Mouse (Mus musculus) MEL (cell line): ENCODE measurements around the gene Chst15. TPM values are rescaled to one million over a fixed set of nuclear protein-coding genes. Genes with fewer than 3 reads are reported as not detected.

Experiments used
- DNase-seq: peaks from one replicate; pipeline ENCODE4 v3.0.0; 2011; ENCODE audit warnings: low read depth, low spot score
- H3K27ac ChIP-seq: 2 replicates; pipeline ENCODE4 v1.5.1; 2012; ENCODE audit warnings: low read depth, mild to moderate bottlenecking, control low read depth, low read length, moderate library complexity; ENCODE audit not compliant: control insufficient read depth
- H3K27me3 ChIP-seq, 2 experiments: fragments of 150-350 bp in 1 of 2; sonication (generic) in 1 of 2; 2 replicates each; pipeline ENCODE4 v1.6.1; 2012; ENCODE audit warnings: low read length in 2 of 2, mild to moderate bottlenecking in 2 of 2, improper control_type of control experiment in 1 of 2, moderate library complexity in 1 of 2; ENCODE audit not compliant: insufficient read depth in 2 of 2, control insufficient read depth in 1 of 2
- H3K36me3 ChIP-seq, 2 experiments: 2 replicates each; pipeline ENCODE4 v1.6.1; 2012 to 2014; ENCODE audit warnings: low read length in 2 of 2, improper control_type of control experiment in 1 of 2, inconsistent platforms in 1 of 2, mild to moderate bottlenecking in 1 of 2; ENCODE audit not compliant: insufficient read depth in 2 of 2, control insufficient read depth in 1 of 2
- H3K4me1 ChIP-seq, 2 experiments: fragments of 150-350 bp in 1 of 2; sonication (generic) in 1 of 2; 2 replicates each; pipeline ENCODE4 v1.6.1; 2012; ENCODE audit warnings: low read length in 2 of 2, improper control_type of control experiment in 1 of 2, mild to moderate bottlenecking in 1 of 2; ENCODE audit not compliant: insufficient read depth in 2 of 2, control insufficient read depth in 1 of 2
- H3K4me3 ChIP-seq, 2 experiments: fragments of 150-350 bp in 1 of 2; sonication (generic) in 1 of 2; 2 replicates each; pipeline ENCODE4 v1.5.1; 2012; ENCODE audit warnings: low read depth in 2 of 2, low read length in 2 of 2, mild to moderate bottlenecking in 2 of 2, moderate library complexity in 2 of 2, control low read depth in 1 of 2, improper control_type of control experiment in 1 of 2; ENCODE audit not compliant: control insufficient read depth in 1 of 2, insufficient read depth in 1 of 2
- H3K79me2 ChIP-seq: 2 replicates; pipeline ENCODE4 v1.6.1; 2012; ENCODE audit warnings: mild to moderate bottlenecking, low read length, moderate library complexity; ENCODE audit not compliant: control insufficient read depth, poor library complexity, insufficient read depth
- H3K9ac ChIP-seq: 2 replicates; pipeline ENCODE4 v1.6.1; 2012; ENCODE audit warnings: low read depth, mild to moderate bottlenecking, control low read depth, low read length, moderate library complexity; ENCODE audit not compliant: control insufficient read depth, poor library complexity, severe bottlenecking
- H3K9me3 ChIP-seq: fragments of 150-350 bp; sonication (generic); replicated peaks from 2 replicates; pipeline ENCODE4 v1.6.1; 2012; ENCODE audit warnings: mild to moderate bottlenecking, low read length, improper control_type of control experiment, moderate library complexity; ENCODE audit not compliant: insufficient read depth
- BHLHE40 ChIP-seq: IDR thresholded peaks from 2 replicates; pipeline ENCODE4 v1.6.1; 2012; ENCODE audit warnings: low read depth, mild to moderate bottlenecking, inconsistent platforms, low read length, improper control_type of control experiment, borderline replicate concordance
- CHD1 ChIP-seq: IDR thresholded peaks from 2 replicates; pipeline ENCODE4 v1.6.1; 2012; ENCODE audit warnings: low read depth, mild to moderate bottlenecking, inconsistent platforms, low read length, improper control_type of control experiment
- E2F4 ChIP-seq: IDR thresholded peaks from 2 replicates; pipeline ENCODE4 v1.6.1; 2011; ENCODE audit warnings: low read depth, low read length, improper control_type of control experiment, borderline replicate concordance
- ELF1 ChIP-seq: IDR thresholded peaks from 2 replicates; pipeline ENCODE4 v1.6.1; 2014; ENCODE audit warnings: low read depth, mild to moderate bottlenecking, inconsistent platforms, low read length, improper control_type of control experiment, moderate library complexity
- EP300 ChIP-seq, 2 experiments: IDR thresholded peaks; 2 replicates each; pipeline ENCODE4 v1.6.1; 2011; ENCODE audit warnings: improper control_type of control experiment in 2 of 2, low read length in 2 of 2, low read depth in 1 of 2, mild to moderate bottlenecking in 1 of 2
- GABPA ChIP-seq: IDR thresholded peaks from 2 replicates; pipeline ENCODE4 v1.6.1; 2012; ENCODE audit warnings: low read depth, mild to moderate bottlenecking, inconsistent platforms, low read length, improper control_type of control experiment, moderate library complexity
- JUND ChIP-seq: IDR thresholded peaks from 2 replicates; pipeline ENCODE4 v1.6.1; 2011; ENCODE audit warnings: low read depth, mild to moderate bottlenecking, improper control_type of control experiment, low read length
- KAT2A ChIP-seq: conservative IDR thresholded peaks from 2 replicates; pipeline ENCODE4 v1.6.1; 2012; ENCODE audit warnings: low read depth, low read length, improper control_type of control experiment, inconsistent platforms
- MAX ChIP-seq: IDR thresholded peaks from 2 replicates; pipeline ENCODE4 v1.6.1; 2011; ENCODE audit warnings: low read length, improper control_type of control experiment
- MAZ ChIP-seq: IDR thresholded peaks from 2 replicates; pipeline ENCODE4 v1.6.1; 2012; ENCODE audit warnings: low read depth, mild to moderate bottlenecking, inconsistent platforms, low read length, improper control_type of control experiment
- MXI1 ChIP-seq: IDR thresholded peaks from 2 replicates; pipeline ENCODE4 v1.6.1; 2011; ENCODE audit warnings: mild to moderate bottlenecking, low read depth, low read length, improper control_type of control experiment
- SMC3 ChIP-seq: IDR thresholded peaks from 2 replicates; pipeline ENCODE4 v1.6.1; 2011; ENCODE audit warnings: low read depth, low read length, improper control_type of control experiment
- TAL1 ChIP-seq: IDR thresholded peaks from 2 replicates; pipeline ENCODE4 v1.6.1; 2012; ENCODE audit warnings: mild to moderate bottlenecking, inconsistent platforms, low read length, moderate library complexity, mixed read lengths
- TBP ChIP-seq: IDR thresholded peaks from 2 replicates; pipeline ENCODE4 v1.8.0; 2011; ENCODE audit warnings: low read depth, low read length, improper control_type of control experiment
- TCF12 ChIP-seq: IDR thresholded peaks from 2 replicates; pipeline ENCODE4 v1.6.1; 2014; ENCODE audit warnings: low read depth, mild to moderate bottlenecking, inconsistent platforms, low read length, improper control_type of control experiment, moderate library complexity
- ZNF384 ChIP-seq: IDR thresholded peaks from 2 replicates; pipeline ENCODE4 v1.6.1; 2012; ENCODE audit warnings: low read depth, mild to moderate bottlenecking, inconsistent platforms, low read length, improper control_type of control experiment
- polyA plus RNA-seq, 2 experiments: library from polyadenylated mRNA; stranded (reverse) in 1 of 2; unstranded in 1 of 2; fragments of >175 nt in 1 of 2; fragments of >200 nt in 1 of 2; gene quantifications; 2 replicates each; pipeline versions ENCODE4 v1.2.1 to v1.2.4; 2012; ENCODE audit warnings: low replicate concordance in 2 of 2, low read depth in 1 of 2; ENCODE audit not compliant: insufficient read length in 2 of 2, insufficient read depth in 1 of 2, missing spikeins in 1 of 2
- total RNA-seq: library from RNA; depleted of rRNA; stranded (reverse); fragments of 300-350 nt; gene quantifications from 2 replicates; pipeline ENCODE4 v1.2.3, GENCODE M21; 2012

The Chst15 gene
- total and polyA plus RNA-seq, 3 experiments = 14.9 to 18.1 TPM; not detected in 1

GRCm38 (mm10) chr7:132234250-132234649 lies 82.8 kb downstream of the Chst15 start:
- H3K27me3 ChIP-seq = no peaks in the 10 kb centered on the region
- no peaks in the 10 kb centered on the region for H3K79me2 ChIP-seq
- H3K4me3 ChIP-seq = no peak overlapping the region
- no peak overlapping the region for H3K27ac ChIP-seq
- no peak for DNase-seq
- TF ChIP-seq ZNF384 (no peak), TBP (no peak), JUND (no peak), CHD1 (no peak), MAZ (no peak), TAL1 (no peak), E2F4 (no peak), KAT2A (no peak), MXI1 (no peak), BHLHE40 (no peak), MAX (no peak), ELF1 (no peak), SMC3 (no peak)
- H3K4me1 ChIP-seq = peaks cover 4 to 15% of the 10 kb centered on the region in 2 experiments; a peak in 3 of 4 replicates
- H3K36me3 ChIP-seq = peaks cover 2% of the 10 kb centered on the region in 2 experiments; a peak in 3 of 4 replicates
- no peak overlapping the region for H3K9ac ChIP-seq
- no peaks in the 10 kb centered on the region for H3K9me3 ChIP-seq

- H3K4me3 ChIP-seq = no peak overlapping the region
- H3K9ac ChIP-seq = no peak overlapping the region
- TF ChIP-seq TBP = no peak
- no peak for DNase-seq
- no peaks in the 10 kb centered on the region for H3K27me3 ChIP-seq
- H3K4me1 ChIP-seq = peaks cover 4 to 15% of the 10 kb centered on the region in 2 experiments; a peak in 3 of 4 replicates
- no peaks in the 10 kb centered on the region for H3K79me2 ChIP-seq
- H3K36me3 ChIP-seq = peaks cover 2% of the 10 kb centered on the region in 2 experiments; a peak in 3 of 4 replicates
- H3K9me3 ChIP-seq = no peaks in the 10 kb centered on the region
- H3K27ac ChIP-seq = no peak overlapping the region
Observed at GRCm38 (mm10) chr7:132233732-132234131, 83.3 kb downstream of the Chst15 start.

GRCm38 (mm10) chr7:132232937-132233336 lies 84.1 kb downstream of the Chst15 start:
- Histone ChIP-seq H3K9ac (no peak overlapping the region), H3K27ac (no peak overlapping the region), H3K9me3 (no peaks in the 10 kb centered on the region), H3K4me1 (peaks cover 4 to 15% of the 10 kb centered on the region in 2 experiments; a peak in 3 of 4 replicates), H3K4me3 (no peak overlapping the region), H3K79me2 (no peaks in the 10 kb centered on the region), H3K36me3 (peaks cover 2% of the 10 kb centered on the region in 2 experiments; a peak in 3 of 4 replicates), H3K27me3 (no peaks in the 10 kb centered on the region)
- DNase-seq = no peak
- TF ChIP-seq TAL1 (no peak), GABPA (no peak), SMC3 (no peak), EP300 (IDR thresholded peaks at IDR 0.05; ENCODE audit: low read depth in 1 of 2, low read length in 2 of 2) (no peak), TCF12 (no peak)
